Mouse (Mus musculus) CD4-positive helper T cell, adult 2 months (primary cell): ENCODE measurements around the gene Ybx2.

Source experiments
- DNase-seq: peaks from one replicate; pipeline ENCODE4 v3.0.0-alpha.2; 2012; ENCODE audit warnings: low read depth, missing footprints, low spot score

The Ybx2 gene

DNA sequence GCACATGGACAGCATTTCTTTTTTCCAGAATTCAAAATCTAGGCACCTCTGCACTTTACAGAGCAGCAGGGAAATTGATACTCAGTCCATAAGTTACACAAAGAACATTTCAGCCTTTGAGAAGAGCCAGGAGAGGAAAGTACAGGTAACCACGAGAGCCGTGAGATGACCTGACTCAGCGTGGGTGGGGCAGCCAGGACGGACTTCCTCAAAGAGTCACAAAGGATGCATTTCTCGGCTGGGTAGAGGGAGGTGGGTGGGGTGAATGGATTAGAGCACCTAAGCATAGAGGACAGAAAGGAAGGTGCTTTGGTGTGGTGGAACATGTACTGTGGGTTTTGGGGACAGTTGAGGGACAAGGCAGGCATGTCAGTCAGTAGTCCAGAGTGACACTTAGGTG is 26.2 kb downstream of the Ybx2 start:
- DNase-seq, result no peak

DNA sequence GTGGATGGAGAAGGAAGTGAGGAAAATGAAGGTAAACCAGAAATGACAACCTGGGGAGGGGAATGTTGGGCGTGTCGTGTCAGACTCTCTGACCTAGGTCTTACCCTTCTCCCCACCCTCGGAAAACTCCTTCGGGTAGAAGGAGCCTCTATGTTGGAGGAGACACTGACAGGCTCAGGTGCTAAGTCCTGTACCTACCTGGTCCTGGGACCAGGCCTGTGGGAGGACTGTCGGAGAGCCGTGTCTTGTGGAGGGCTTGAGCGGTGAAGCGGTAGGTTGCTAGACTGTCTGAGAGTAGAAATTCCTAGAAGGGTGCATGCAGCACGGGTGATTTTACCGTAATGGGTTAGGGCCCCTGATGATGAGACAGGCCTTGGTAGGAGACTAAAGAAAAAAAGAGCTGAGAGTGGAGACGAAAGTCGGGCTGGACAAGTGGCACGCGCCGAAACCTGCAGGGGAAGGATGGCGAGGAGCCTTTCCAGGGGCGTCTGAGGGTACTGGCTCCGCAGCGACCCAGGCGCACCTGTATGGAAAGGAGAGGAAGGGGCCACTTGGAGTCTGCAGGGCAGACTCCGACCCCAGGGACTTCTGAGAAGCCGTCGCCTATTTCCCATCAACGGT is 29.2 kb downstream of the Ybx2 start, which contains the start of gene Cldn7:
Gene Cldn7 (plus strand): TSS at position 130 of the 621 bp plus-strand sequence.
- no peak for DNase-seq

- DNase-seq, result peak; percentile 14
Measured at GRCm38 (mm10) chr11:69965271-69966005, 29.8 kb downstream of the Ybx2 start.

GRCm38 (mm10) chr11:69966006-69966859 is 30.6 kb downstream of the Ybx2 start:
- peak; percentile 26 for DNase-seq

GRCm38 (mm10) chr11:69966860-69967517 is 31.4 kb downstream of the Ybx2 start:
- no peak for DNase-seq

DNA sequence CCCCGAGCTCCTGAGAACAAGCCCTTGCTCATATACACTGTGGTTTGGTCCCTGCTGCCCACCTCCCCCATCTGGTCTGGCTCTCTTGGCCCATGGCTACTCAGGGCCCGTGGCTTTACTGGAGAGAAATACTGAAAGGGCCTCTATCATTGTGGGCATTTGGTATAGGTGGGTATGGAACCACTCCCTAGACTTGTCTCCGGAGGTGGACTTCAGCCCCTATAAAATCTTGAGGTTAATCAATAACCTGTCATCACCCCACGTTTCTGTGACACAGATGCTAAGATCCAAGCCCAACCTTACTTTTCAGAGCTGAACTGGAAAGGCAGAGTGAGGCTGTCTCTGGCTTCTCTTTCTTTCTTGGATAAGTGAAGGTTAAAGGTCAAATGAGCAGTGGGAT is 33.2 kb downstream of the Ybx2 start:
- no peak for DNase-seq

DNA sequence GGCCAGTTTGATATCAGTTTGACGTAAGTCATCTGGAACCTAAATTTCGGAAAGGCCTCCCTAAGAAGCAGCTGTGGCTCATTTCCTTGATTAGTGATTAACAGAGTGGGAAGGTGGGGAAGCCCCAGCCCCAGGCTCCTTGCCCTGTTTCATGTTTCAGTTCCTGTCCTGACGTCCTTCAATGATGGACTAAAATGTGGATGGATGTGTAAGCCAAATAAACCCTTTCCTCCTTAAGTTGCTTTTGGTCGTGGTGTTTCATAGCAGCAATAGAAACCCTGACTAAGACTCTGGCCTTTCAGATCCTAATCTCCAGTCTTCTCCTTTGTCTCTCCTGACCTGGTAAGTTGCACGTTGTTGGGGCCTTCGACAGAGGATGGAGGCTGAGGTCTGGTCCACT is 34.6 kb downstream of the Ybx2 start:
- DNase-seq, result no peak

DNA sequence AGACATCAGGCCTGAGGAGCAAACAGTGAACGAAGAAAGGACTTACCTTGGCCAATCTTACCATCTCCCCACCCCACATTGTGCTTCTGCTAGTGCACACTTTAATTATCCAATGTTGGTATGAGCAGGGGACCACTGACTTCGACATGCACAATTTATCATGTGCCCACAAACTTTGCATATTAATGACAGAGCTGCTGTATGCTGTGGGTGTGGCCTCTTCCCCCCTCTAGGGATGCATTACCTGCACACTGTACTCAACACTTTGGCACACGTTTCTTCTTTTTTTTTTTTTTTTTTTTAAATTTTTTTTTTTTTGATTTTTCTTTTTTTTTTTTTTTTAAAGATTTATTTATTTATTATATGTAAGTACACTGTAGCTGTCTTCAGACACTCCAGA is 35.2 kb downstream of the Ybx2 start:
- DNase-seq, result no peak

DNA sequence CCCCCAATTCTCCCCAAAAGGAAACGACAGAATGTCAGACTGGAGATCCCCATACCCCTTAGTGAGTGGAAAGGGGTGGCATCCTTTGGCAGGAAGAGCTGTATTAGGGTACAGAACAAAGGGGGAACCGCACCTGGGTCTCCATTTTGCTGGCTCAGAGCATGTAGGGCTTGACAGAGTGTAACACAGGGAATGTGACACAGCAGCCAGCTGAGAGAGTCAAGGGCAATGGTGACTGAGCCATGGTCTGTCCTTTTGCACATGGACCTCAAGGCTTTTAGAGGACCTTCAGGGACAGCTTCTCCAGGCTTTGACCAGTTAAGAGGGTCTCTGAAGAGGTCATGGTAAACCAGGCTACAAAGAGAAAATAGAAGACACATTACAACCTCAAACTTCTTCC is 39.3 kb downstream of the Ybx2 start:
- no peak for DNase-seq

GRCm38 (mm10) chr11:69976271-69976670 is 40.7 kb downstream of the Ybx2 start:
- no peak for DNase-seq

DNA sequence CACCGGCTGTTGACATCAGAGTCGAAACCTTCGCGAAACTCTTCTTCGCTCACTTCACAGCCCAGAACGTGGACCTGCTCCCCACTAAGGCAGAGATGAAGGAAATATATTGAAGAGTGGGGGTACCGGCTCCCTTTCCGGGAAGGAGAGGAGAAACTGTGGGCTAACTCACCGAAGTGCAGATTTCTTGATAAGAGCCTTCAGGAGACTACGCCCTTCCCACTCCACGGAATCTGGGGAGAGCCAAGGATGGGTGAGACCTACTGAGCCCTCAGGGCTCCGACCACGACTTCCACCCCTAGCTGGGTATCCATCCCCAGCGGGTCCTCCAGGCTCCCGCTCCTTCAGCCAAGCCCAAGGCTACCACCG is 44.2 kb downstream of the Ybx2 start:
- peak; percentile 41 for DNase-seq

GRCm38 (mm10) chr11:69980196-69981140 is 44.9 kb downstream of the Ybx2 start:
- DNase-seq, result peak; percentile 95

GRCm38 (mm10) chr11:69981141-69981762 is 45.7 kb downstream of the Ybx2 start, which contains the start of gene Ctdnep1:
Gene Ctdnep1 (plus strand): TSS chr11:69981156.
- DNase-seq, result peak; percentile 76

DNA sequence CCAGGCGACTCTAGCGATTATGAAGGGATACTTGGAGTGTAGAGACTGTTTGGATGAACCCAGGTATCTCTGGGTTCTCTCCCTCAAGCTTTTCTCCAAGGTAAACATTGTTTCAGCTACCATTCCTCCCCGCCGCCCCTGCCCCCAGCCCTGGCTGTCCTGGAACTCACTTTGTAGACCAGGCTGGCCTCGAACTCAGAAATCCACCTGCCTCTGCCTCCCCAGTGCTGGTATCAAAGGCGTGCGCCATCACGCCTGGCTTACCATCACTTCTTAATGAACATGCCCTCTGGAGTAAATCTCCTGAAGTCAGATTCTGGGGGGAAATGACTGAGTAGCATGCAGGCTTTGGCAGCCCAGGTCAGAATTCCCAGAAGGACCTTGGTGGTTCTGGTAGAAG is 46.6 kb downstream of the Ybx2 start, which contains the start of gene Elp5:
Gene Elp5 (minus strand): TSS at position 293 of the 400 bp plus-strand sequence.
- DNase-seq, result no peak

DNA sequence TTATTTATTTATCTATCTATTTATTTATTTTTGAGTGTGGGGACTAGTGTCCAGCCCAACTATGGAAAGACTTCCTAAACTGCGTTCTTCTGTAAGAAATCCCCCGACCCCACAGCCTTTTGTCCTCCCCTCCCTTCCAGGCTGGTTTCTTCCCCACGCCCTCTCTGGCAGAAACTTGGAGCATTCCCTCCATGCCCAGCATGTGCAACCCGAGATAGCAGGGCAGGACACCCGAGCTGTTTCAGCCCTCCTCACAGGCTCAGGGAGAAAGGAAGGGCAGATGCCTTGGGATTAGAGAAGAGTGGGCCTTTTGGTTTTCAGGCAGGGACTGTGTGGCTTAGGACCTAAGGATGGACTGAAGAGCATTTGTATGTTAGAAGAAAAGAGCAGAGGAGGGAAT is 47.3 kb downstream of the Ybx2 start:
- no peak for DNase-seq

- DNase-seq, result no peak
Measured at GRCm38 (mm10) chr11:69983377-69983776, 47.8 kb downstream of the Ybx2 start.

- no peak for DNase-seq
Measured at GRCm38 (mm10) chr11:69984431-69984830, 48.8 kb downstream of the Ybx2 start.

- no peak for DNase-seq
Measured at GRCm38 (mm10) chr11:69989949-69990348, 54.4 kb downstream of the Ybx2 start.
